Mouse (Mus musculus): ENCODE measurements around the gene Ephb4. TPM values are rescaled to one million over a fixed set of nuclear protein-coding genes. Genes with fewer than 3 reads are reported as not detected.
A peak's percentile ranks its signal among the peaks of the same experiment; 100 is the strongest.

The Ephb4 gene
- polyA plus RNA-seq, 1 experiment from 2014 or later, result 9.0 TPM

GRCm38 (mm10) chr5:137340222-137340621 is 9.7 kb upstream of the Ephb4 start:
- ATAC-seq (ENCODE audit: low FRiP score) (no peak), DNase-seq (ENCODE audit: low spot score) (no peak)
- Histone ChIP-seq H3K9me3 (ENCODE audit: control insufficient read depth, low read length) (no peaks in the 10 kb centered on the region), H3K9ac (peak overlapping the region; percentile 62), H3K27me3 (ENCODE audit: control insufficient read depth, insufficient read depth, low read length) (no peaks in the 10 kb centered on the region), H3K4me3 (replicated peaks; ENCODE audit: low read length) (no peak overlapping the region), H3K36me3 (replicated peaks; ENCODE audit: control insufficient read depth, insufficient read depth) (no peaks in the 10 kb centered on the region), H3K4me2 (replicated peaks) (peak overlapping the region; percentile 87), H3K27ac (peak overlapping the region; percentile 91), H3K4me1 (replicated peaks; ENCODE audit: control insufficient read depth, insufficient read depth, low read length) (peaks cover 18% of the 10 kb centered on the region)
- WGBS, result 76% methylated on average over 6 of the region's 6 CpGs

GRCm38 (mm10) chr5:137342407-137343012 is 7.4 kb upstream of the Ephb4 start:
- Histone ChIP-seq H3K4me2 (replicated peaks) (no peak overlapping the region), H3K9ac (no peak overlapping the region), H3K36me3 (replicated peaks; ENCODE audit: control insufficient read depth, insufficient read depth) (no peaks in the 10 kb centered on the region), H3K27ac (no peak overlapping the region), H3K4me1 (replicated peaks; ENCODE audit: control insufficient read depth, insufficient read depth, low read length) (peaks cover 18% of the 10 kb centered on the region), H3K9me3 (ENCODE audit: control insufficient read depth, low read length) (no peaks in the 10 kb centered on the region), H3K27me3 (ENCODE audit: control insufficient read depth, insufficient read depth, low read length) (no peaks in the 10 kb centered on the region), H3K4me3 (replicated peaks; ENCODE audit: low read length) (no peak overlapping the region)
- DNase-seq (ENCODE audit: low spot score) (no peak), ATAC-seq (ENCODE audit: low FRiP score) (no peak)
- 83% methylated on average over 7 of the region's 7 CpGs for WGBS

- WGBS, result 97% methylated on average over 5 of the region's 5 CpGs
- Histone ChIP-seq H3K27ac (no peak overlapping the region), H3K4me1 (replicated peaks; ENCODE audit: control insufficient read depth, insufficient read depth, low read length) (peaks cover 16% of the 10 kb centered on the region), H3K4me3 (replicated peaks; ENCODE audit: low read length) (no peak overlapping the region), H3K9ac (no peak overlapping the region), H3K27me3 (ENCODE audit: control insufficient read depth, insufficient read depth, low read length) (no peaks in the 10 kb centered on the region), H3K36me3 (replicated peaks; ENCODE audit: control insufficient read depth, insufficient read depth) (no peaks in the 10 kb centered on the region), H3K9me3 (ENCODE audit: control insufficient read depth, low read length) (no peaks in the 10 kb centered on the region), H3K4me2 (replicated peaks) (no peak overlapping the region)
- DNase-seq (ENCODE audit: low spot score), result no peak
- ATAC-seq (ENCODE audit: low FRiP score), result no peak
Measured at GRCm38 (mm10) chr5:137343412-137343811, 6.5 kb upstream of the Ephb4 start.

- DNase-seq (ENCODE audit: low spot score), result no peak
- Histone ChIP-seq H3K27ac (no peak overlapping the region), H3K27me3 (ENCODE audit: control insufficient read depth, insufficient read depth, low read length) (no peaks in the 10 kb centered on the region), H3K4me3 (replicated peaks; ENCODE audit: low read length) (no peak overlapping the region), H3K4me2 (replicated peaks) (no peak overlapping the region), H3K9ac (no peak overlapping the region), H3K9me3 (ENCODE audit: control insufficient read depth, low read length) (no peaks in the 10 kb centered on the region), H3K36me3 (replicated peaks; ENCODE audit: control insufficient read depth, insufficient read depth) (no peaks in the 10 kb centered on the region), H3K4me1 (replicated peaks; ENCODE audit: control insufficient read depth, insufficient read depth, low read length) (peaks cover 18% of the 10 kb centered on the region)
- ATAC-seq (ENCODE audit: low FRiP score), result no peak
Measured at GRCm38 (mm10) chr5:137343869-137344268, 6.0 kb upstream of the Ephb4 start.

- Histone ChIP-seq H3K4me2 (replicated peaks) (no peak overlapping the region), H3K9me3 (ENCODE audit: control insufficient read depth, low read length) (no peaks in the 10 kb centered on the region), H3K4me3 (replicated peaks; ENCODE audit: low read length) (no peak overlapping the region), H3K36me3 (replicated peaks; ENCODE audit: control insufficient read depth, insufficient read depth) (no peaks in the 10 kb centered on the region), H3K9ac (no peak overlapping the region), H3K27me3 (ENCODE audit: control insufficient read depth, insufficient read depth, low read length) (peaks cover 16% of the 10 kb centered on the region), H3K27ac (no peak overlapping the region), H3K4me1 (replicated peaks; ENCODE audit: control insufficient read depth, insufficient read depth, low read length) (peaks cover 19% of the 10 kb centered on the region)
- no peak for DNase-seq (ENCODE audit: low spot score)
- 30% methylated on average over 9 of the region's 9 CpGs for WGBS
- no peak for ATAC-seq (ENCODE audit: low FRiP score)
Measured at GRCm38 (mm10) chr5:137345821-137346220, 4.1 kb upstream of the Ephb4 start.

- peaks cover 19% of the 10 kb centered on the region for H3K4me1 ChIP-seq (replicated peaks; ENCODE audit: control insufficient read depth, insufficient read depth, low read length)
- no peak for DNase-seq (ENCODE audit: low spot score)
- H3K9me3 ChIP-seq (ENCODE audit: control insufficient read depth, low read length), result no peaks in the 10 kb centered on the region
- no peak overlapping the region for H3K4me2 ChIP-seq (replicated peaks)
- H3K9ac ChIP-seq, result no peak overlapping the region
- no peak overlapping the region for H3K4me3 ChIP-seq (replicated peaks; ENCODE audit: low read length)
- no peak for ATAC-seq (ENCODE audit: low FRiP score)
- peaks cover 19% of the 10 kb centered on the region for H3K27me3 ChIP-seq (ENCODE audit: control insufficient read depth, insufficient read depth, low read length)
- H3K36me3 ChIP-seq (replicated peaks; ENCODE audit: control insufficient read depth, insufficient read depth), result no peaks in the 10 kb centered on the region
- 79% methylated on average over 1 of the region's 1 CpGs for WGBS
- no peak overlapping the region for H3K27ac ChIP-seq
Measured at GRCm38 (mm10) chr5:137346388-137346787, 3.5 kb upstream of the Ephb4 start.

- no peak overlapping the region for H3K9ac ChIP-seq
- no peak overlapping the region for H3K27ac ChIP-seq
- no peak overlapping the region for H3K4me2 ChIP-seq (replicated peaks)
- ATAC-seq (ENCODE audit: low FRiP score) (no peak), DNase-seq (ENCODE audit: low spot score) (no peak)
- no peak overlapping the region for H3K4me3 ChIP-seq (replicated peaks; ENCODE audit: low read length)
- peaks cover 19% of the 10 kb centered on the region for H3K27me3 ChIP-seq (ENCODE audit: control insufficient read depth, insufficient read depth, low read length)
- 84% methylated on average over 4 of the region's 4 CpGs for WGBS
- no peaks in the 10 kb centered on the region for H3K36me3 ChIP-seq (replicated peaks; ENCODE audit: control insufficient read depth, insufficient read depth)
- H3K4me1 ChIP-seq (replicated peaks; ENCODE audit: control insufficient read depth, insufficient read depth, low read length), result peaks cover 19% of the 10 kb centered on the region
- no peaks in the 10 kb centered on the region for H3K9me3 ChIP-seq (ENCODE audit: control insufficient read depth, low read length)
Measured at GRCm38 (mm10) chr5:137346983-137347382, 2.9 kb upstream of the Ephb4 start.

GRCm38 (mm10) chr5:137347856-137348255 is 2.1 kb upstream of the Ephb4 start:
- Histone ChIP-seq H3K9me3 (ENCODE audit: control insufficient read depth, low read length) (no peaks in the 10 kb centered on the region), H3K9ac (no peak overlapping the region), H3K27me3 (ENCODE audit: control insufficient read depth, insufficient read depth, low read length) (peaks cover 19% of the 10 kb centered on the region), H3K4me3 (replicated peaks; ENCODE audit: low read length) (no peak overlapping the region), H3K4me2 (replicated peaks) (no peak overlapping the region), H3K36me3 (replicated peaks; ENCODE audit: control insufficient read depth, insufficient read depth) (no peaks in the 10 kb centered on the region), H3K27ac (no peak overlapping the region), H3K4me1 (replicated peaks; ENCODE audit: control insufficient read depth, insufficient read depth, low read length) (peaks cover 19% of the 10 kb centered on the region)
- WGBS, result 29% methylated on average over 7 of the region's 7 CpGs
- DNase-seq (ENCODE audit: low spot score) (no peak), ATAC-seq (ENCODE audit: low FRiP score) (no peak)

- WGBS, result 1% methylated on average over 33 of the region's 33 CpGs
- H3K27ac ChIP-seq, result no peak overlapping the region
- no peaks in the 10 kb centered on the region for H3K36me3 ChIP-seq (replicated peaks; ENCODE audit: control insufficient read depth, insufficient read depth)
- peak overlapping the region; percentile 61 for H3K4me3 ChIP-seq (replicated peaks; ENCODE audit: low read length)
- ATAC-seq (ENCODE audit: low FRiP score) (no peak), DNase-seq (ENCODE audit: low spot score) (no peak)
- H3K9me3 ChIP-seq (ENCODE audit: control insufficient read depth, low read length), result no peaks in the 10 kb centered on the region
- H3K4me2 ChIP-seq (replicated peaks), result peak overlapping the region; percentile 95
- H3K4me1 ChIP-seq (replicated peaks; ENCODE audit: control insufficient read depth, insufficient read depth, low read length), result peaks cover 19% of the 10 kb centered on the region
- peak overlapping the region; percentile 69 for H3K9ac ChIP-seq
- peaks cover 19% of the 10 kb centered on the region for H3K27me3 ChIP-seq (ENCODE audit: control insufficient read depth, insufficient read depth, low read length)
Measured at GRCm38 (mm10) chr5:137348482-137349383, 1.2 kb upstream of the Ephb4 start.

All from hindbrain, embryonic 14.5 days (tissue).